Mouse (Mus musculus): ENCODE data around the gene Sgca. TPM values are rescaled to one million over a fixed set of nuclear protein-coding genes. Genes with fewer than 3 reads are reported as not detected.

Gene Sgca
- polyA plus RNA-seq, 1 experiment from 2014 or later: not detected

GRCm38 (mm10) chr11:94991641-94992479 is 15.7 kb upstream of the Sgca start:
- Histone ChIP-seq H3K4me1 (replicated peaks; ENCODE audit: control insufficient read depth, insufficient read depth, low read length) (peaks cover 57% of the 10 kb centered on the region), H3K36me3 (ENCODE audit: control insufficient read depth, insufficient read depth, low read length) (peaks cover 19% of the 10 kb centered on the region), H3K4me3 (ENCODE audit: low read depth, low read length) (peak overlapping the region; percentile 88), H3K27me3 (replicated peaks; ENCODE audit: control insufficient read depth, insufficient read depth, low read length) (no peaks in the 10 kb centered on the region), H3K4me2 (ENCODE audit: low read length) (peak overlapping the region; percentile 98), H3K27ac (ENCODE audit: low read depth) (peak overlapping the region; percentile 81), H3K9me3 (ENCODE audit: control insufficient read depth, low read length) (no peaks in the 10 kb centered on the region), H3K9ac (ENCODE audit: low read length) (peak overlapping the region; percentile 86)
- DNase-seq (ENCODE audit: low spot score) (peak; percentile 74), ATAC-seq (replicated peaks; ENCODE audit: low FRiP score, low TSS enrichment, low read depth) (no peak)
- WGBS: under 1% methylated on average over 92 of the region's 99 CpGs

DNA sequence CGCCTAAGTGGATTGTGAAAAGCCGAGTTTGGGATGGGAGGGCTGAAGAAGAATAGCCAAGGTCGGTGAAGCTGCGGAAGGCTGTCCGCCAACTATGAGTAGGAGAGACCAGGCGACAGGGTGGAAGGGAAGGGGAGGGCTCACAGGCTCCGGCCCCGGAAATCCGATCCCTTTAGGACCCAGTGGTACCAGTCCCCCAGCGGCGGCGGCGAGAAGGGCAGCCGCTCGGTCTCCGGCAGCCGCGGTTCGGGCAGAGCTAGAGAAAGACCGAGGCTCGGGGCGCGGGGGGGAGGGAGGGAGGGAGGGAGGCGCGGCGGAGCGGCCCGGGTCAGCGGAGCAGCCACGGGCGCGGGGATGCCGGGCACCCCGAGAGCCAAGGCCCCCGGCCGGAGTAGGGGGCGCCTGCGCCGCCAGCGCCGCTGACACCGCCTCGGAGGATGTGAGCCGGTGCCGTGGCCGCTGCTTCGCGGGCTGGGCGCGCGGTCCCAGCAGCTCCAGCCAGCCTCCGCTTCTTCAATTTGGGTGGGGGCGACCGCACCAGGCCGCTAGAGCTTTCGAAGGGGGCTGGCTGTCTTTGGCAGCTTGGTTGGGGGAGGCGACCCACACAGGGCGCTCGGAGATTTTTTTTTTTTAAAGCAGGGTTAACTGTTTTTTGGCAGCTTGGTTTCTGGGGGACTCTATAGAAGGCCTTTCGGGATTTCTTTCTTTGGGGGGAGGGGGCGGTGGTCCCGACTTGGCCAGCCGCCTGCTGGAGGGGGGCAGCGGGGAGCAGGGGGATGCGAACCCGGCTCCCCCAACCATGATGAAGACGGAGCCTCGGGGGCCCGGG is 14.8 kb upstream of the Sgca start, which contains the start of gene Ppp1r9b:
Ppp1r9b (plus strand) TSS at position 287 of the 829 bp plus-strand sequence.
- Histone ChIP-seq H3K27ac (ENCODE audit: low read depth) (peak within 1 kb of the TSS; percentile 81), H3K4me2 (ENCODE audit: low read length) (peak within 1 kb of the TSS; percentile 98), H3K4me1 (replicated peaks; ENCODE audit: control insufficient read depth, insufficient read depth, low read length) (peaks cover 57% of the 10 kb centered on the region), H3K9me3 (ENCODE audit: control insufficient read depth, low read length) (no peaks in the 10 kb centered on the region), H3K36me3 (ENCODE audit: control insufficient read depth, insufficient read depth, low read length) (peaks cover 13% of the 10 kb centered on the region; the same call in 1 of the 2 replicates), H3K27me3 (replicated peaks; ENCODE audit: control insufficient read depth, insufficient read depth, low read length) (no peaks in the 10 kb centered on the region), H3K4me3 (ENCODE audit: low read depth, low read length) (peak within 1 kb of the TSS; percentile 88), H3K9ac (ENCODE audit: low read length) (peak within 1 kb of the TSS; percentile 86)
- WGBS: under 1% methylated on average over 65 of the region's 69 CpGs
- DNase-seq (ENCODE audit: low spot score) (peak; percentile 96), ATAC-seq (replicated peaks; ENCODE audit: low FRiP score, low TSS enrichment, low read depth) (peak; percentile 83)

DNA sequence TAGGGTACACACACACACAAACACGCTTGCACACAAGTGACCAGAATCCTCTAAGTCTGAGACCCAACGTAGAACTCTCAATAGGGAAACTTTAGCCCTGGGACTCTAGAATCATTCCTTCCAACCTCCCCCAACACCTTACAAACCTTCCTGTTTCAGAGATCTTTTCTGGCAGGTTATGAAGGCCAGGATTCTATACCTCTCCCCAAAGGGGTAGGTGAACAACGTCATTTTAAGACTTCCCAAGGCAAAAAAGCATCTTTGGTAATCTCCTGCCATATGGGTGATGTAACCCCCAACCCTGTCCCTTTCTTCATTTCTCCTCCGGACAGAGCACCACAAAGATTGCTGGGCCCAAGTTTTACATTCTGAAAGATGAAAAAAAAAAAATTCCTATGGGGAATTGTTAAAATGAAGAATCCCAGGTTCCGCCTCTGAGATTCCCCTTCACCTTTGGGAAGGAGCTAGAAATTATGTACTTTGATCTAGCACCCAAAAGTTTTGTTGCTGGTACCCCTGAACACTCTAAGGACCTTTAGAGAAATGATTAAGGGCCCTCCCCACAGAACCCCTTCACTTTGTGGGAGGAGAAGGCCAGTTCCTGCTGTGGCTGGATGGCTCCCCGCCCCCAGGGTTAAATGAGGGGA is 14.1 kb upstream of the Sgca start:
- DNase-seq (ENCODE audit: low spot score) (no peak), ATAC-seq (replicated peaks; ENCODE audit: low FRiP score, low TSS enrichment, low read depth) (no peak)
- Histone ChIP-seq H3K27me3 (replicated peaks; ENCODE audit: control insufficient read depth, insufficient read depth, low read length) (no peaks in the 10 kb centered on the region), H3K4me2 (ENCODE audit: low read length) (peak overlapping the region; percentile 98), H3K36me3 (ENCODE audit: control insufficient read depth, insufficient read depth, low read length) (0 out of 2 replicates have a peak, but pooled peaks cover 9% of the 10 kb centered on the region), H3K27ac (ENCODE audit: low read depth) (peak overlapping the region; percentile 81), H3K9me3 (ENCODE audit: control insufficient read depth, low read length) (no peaks in the 10 kb centered on the region), H3K4me3 (ENCODE audit: low read depth, low read length) (peak overlapping the region; percentile 88), H3K9ac (ENCODE audit: low read length) (peak overlapping the region; percentile 86), H3K4me1 (replicated peaks; ENCODE audit: control insufficient read depth, insufficient read depth, low read length) (peaks cover 50% of the 10 kb centered on the region)
- WGBS: 45% methylated on average over 6 of the region's 6 CpGs

DNA sequence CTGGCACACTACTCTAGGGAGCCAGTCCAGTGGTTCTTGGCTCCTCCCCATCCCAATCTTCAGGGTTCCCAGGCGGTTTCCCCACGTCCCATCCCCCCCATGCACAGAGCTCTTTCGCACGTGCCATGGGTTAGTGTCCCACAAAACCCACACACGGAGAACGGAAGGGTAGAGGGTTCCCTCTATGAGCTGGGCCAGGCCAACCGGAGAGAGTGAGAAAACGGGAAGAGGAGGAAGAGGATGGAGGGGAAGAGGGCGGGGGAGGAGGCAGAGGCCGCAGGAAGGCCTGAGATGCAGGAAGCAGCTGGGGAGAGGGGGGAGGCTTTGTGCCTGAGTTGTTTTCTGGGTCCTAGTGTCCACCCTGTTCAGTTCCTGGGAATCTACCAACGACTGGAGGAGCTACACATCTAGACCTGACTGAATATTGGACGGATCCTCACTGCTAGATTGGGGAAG is 13.5 kb upstream of the Sgca start:
- WGBS: under 1% methylated on average over 12 of the region's 12 CpGs
- peak overlapping the region; percentile 81 for H3K27ac ChIP-seq (ENCODE audit: low read depth)
- H3K9me3 ChIP-seq (ENCODE audit: control insufficient read depth, low read length): no peaks in the 10 kb centered on the region
- peak; percentile 89 for DNase-seq (ENCODE audit: low spot score)
- peak overlapping the region; percentile 98 for H3K4me2 ChIP-seq (ENCODE audit: low read length)
- ATAC-seq (replicated peaks; ENCODE audit: low FRiP score, low TSS enrichment, low read depth): peak; percentile 58
- peak overlapping the region; percentile 86 for H3K9ac ChIP-seq (ENCODE audit: low read length)
- peak overlapping the region; percentile 88 for H3K4me3 ChIP-seq (ENCODE audit: low read depth, low read length)
- H3K27me3 ChIP-seq (replicated peaks; ENCODE audit: control insufficient read depth, insufficient read depth, low read length): no peaks in the 10 kb centered on the region
- H3K36me3 ChIP-seq (ENCODE audit: control insufficient read depth, insufficient read depth, low read length): 0 out of 2 replicates have a peak, but pooled peaks cover 4% of the 10 kb centered on the region
- peaks cover 44% of the 10 kb centered on the region for H3K4me1 ChIP-seq (replicated peaks; ENCODE audit: control insufficient read depth, insufficient read depth, low read length)

- H3K9me3 ChIP-seq (ENCODE audit: control insufficient read depth, low read length): no peaks in the 10 kb centered on the region
- H3K4me1 ChIP-seq (replicated peaks; ENCODE audit: control insufficient read depth, insufficient read depth, low read length): peaks cover 38% of the 10 kb centered on the region
- H3K9ac ChIP-seq (ENCODE audit: low read length): peak overlapping the region; percentile 29
- 17% methylated on average over 10 of the region's 10 CpGs for WGBS
- H3K27ac ChIP-seq (ENCODE audit: low read depth): peak overlapping the region; percentile 81
- no peaks in the 10 kb centered on the region for H3K27me3 ChIP-seq (replicated peaks; ENCODE audit: control insufficient read depth, insufficient read depth, low read length)
- no peaks in the 10 kb centered on the region for H3K36me3 ChIP-seq (ENCODE audit: control insufficient read depth, insufficient read depth, low read length)
- no peak for DNase-seq (ENCODE audit: low spot score)
- peak overlapping the region; percentile 88 for H3K4me3 ChIP-seq (ENCODE audit: low read depth, low read length)
- H3K4me2 ChIP-seq (ENCODE audit: low read length): peak overlapping the region; percentile 98
- ATAC-seq (replicated peaks; ENCODE audit: low FRiP score, low TSS enrichment, low read depth): no peak
These were observed 12.8 kb upstream of the Sgca start for GRCm38 (mm10) chr11:94988780-94989561.

DNA sequence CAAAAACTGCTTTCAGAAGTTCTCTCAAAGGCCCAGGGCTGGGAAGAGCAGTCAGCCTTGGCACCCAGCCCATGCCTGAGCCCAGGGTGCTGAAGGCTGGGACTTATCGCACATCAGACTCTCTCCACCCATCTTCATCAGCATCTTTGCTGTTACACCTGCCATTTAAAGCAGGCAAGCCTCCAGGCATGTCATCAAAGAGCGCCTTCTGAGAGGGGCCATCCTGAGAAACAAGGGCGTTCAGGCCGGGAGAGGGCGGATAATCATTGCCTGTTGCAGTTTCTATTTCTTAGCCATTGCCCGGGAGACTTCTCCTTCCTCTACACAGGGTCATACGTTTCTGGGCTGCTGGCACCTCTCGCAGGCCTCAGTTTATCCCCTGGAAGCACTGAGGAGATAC is 11.7 kb upstream of the Sgca start:
- 87% methylated on average over 8 of the region's 8 CpGs for WGBS
- H3K9ac ChIP-seq (ENCODE audit: low read length): no peak overlapping the region
- H3K9me3 ChIP-seq (ENCODE audit: control insufficient read depth, low read length): no peaks in the 10 kb centered on the region
- H3K4me3 ChIP-seq (ENCODE audit: low read depth, low read length): no peak overlapping the region
- peaks cover 26% of the 10 kb centered on the region for H3K4me1 ChIP-seq (replicated peaks; ENCODE audit: control insufficient read depth, insufficient read depth, low read length)
- no peaks in the 10 kb centered on the region for H3K36me3 ChIP-seq (ENCODE audit: control insufficient read depth, insufficient read depth, low read length)
- H3K27me3 ChIP-seq (replicated peaks; ENCODE audit: control insufficient read depth, insufficient read depth, low read length): no peaks in the 10 kb centered on the region
- no peak overlapping the region for H3K4me2 ChIP-seq (ENCODE audit: low read length)
- no peak for ATAC-seq (replicated peaks; ENCODE audit: low FRiP score, low TSS enrichment, low read depth)
- DNase-seq (ENCODE audit: low spot score): no peak
- no peak overlapping the region for H3K27ac ChIP-seq (ENCODE audit: low read depth)

GRCm38 (mm10) chr11:94987341-94987740 is 11.2 kb upstream of the Sgca start:
- Histone ChIP-seq H3K36me3 (ENCODE audit: control insufficient read depth, insufficient read depth, low read length) (no peaks in the 10 kb centered on the region), H3K4me2 (ENCODE audit: low read length) (no peak overlapping the region), H3K27ac (ENCODE audit: low read depth) (no peak overlapping the region), H3K4me3 (ENCODE audit: low read depth, low read length) (no peak overlapping the region), H3K27me3 (replicated peaks; ENCODE audit: control insufficient read depth, insufficient read depth, low read length) (no peaks in the 10 kb centered on the region), H3K4me1 (replicated peaks; ENCODE audit: control insufficient read depth, insufficient read depth, low read length) (peaks cover 25% of the 10 kb centered on the region), H3K9ac (ENCODE audit: low read length) (no peak overlapping the region), H3K9me3 (ENCODE audit: control insufficient read depth, low read length) (no peaks in the 10 kb centered on the region)
- ATAC-seq (replicated peaks; ENCODE audit: low FRiP score, low TSS enrichment, low read depth) (no peak), DNase-seq (ENCODE audit: low spot score) (no peak)
- WGBS: 57% methylated on average over 6 of the region's 6 CpGs
